Mouse (Mus musculus) hindbrain, embryonic 15.5 days (tissue): Measurements from ENCODE around the gene Otud4. TPM values are rescaled to one million over a fixed set of nuclear protein-coding genes. Genes with fewer than 3 reads are reported as not detected.
"Not testable (repeated sequence)": the region's sequence is repeated elsewhere in the genome, so short reads cannot be mapped to it uniquely, and the experiment has no call there.

Experiments used
- ATAC-seq: fragments of 200-750 bp; cut with Nextera tagmentation; 2 replicates; pipeline ENCODE4 v1.8.0; 2017; ENCODE audit warnings: low read depth, moderate number of reproducible peaks, moderate TSS enrichment; ENCODE audit not compliant: low FRiP score
- H3K27ac ChIP-seq: fragments of 300-500 bp; sonication (generic); replicated peaks from 2 replicates; pipeline ENCODE4 v1.5.1; 2015; ENCODE audit warnings: mild to moderate bottlenecking, inconsistent platforms
- H3K27me3 ChIP-seq: fragments of 300-500 bp; sonication (generic); 2 replicates; pipeline ENCODE4 v1.6.1; 2015; ENCODE audit warnings: control low read depth, inconsistent platforms
- H3K36me3 ChIP-seq: fragments of 300-500 bp; sonication (generic); 2 replicates; pipeline ENCODE4 v1.6.1; 2015; ENCODE audit warnings: control low read depth, inconsistent platforms
- H3K4me1 ChIP-seq: fragments of 300-500 bp; sonication (generic); replicated peaks from 2 replicates; pipeline ENCODE4 v1.6.1; 2015; ENCODE audit warnings: control low read depth, inconsistent platforms
- H3K4me2 ChIP-seq: fragments of 300-500 bp; sonication (generic); 2 replicates; pipeline ENCODE4 v1.6.1; 2015; ENCODE audit warnings: moderate library complexity, mild to moderate bottlenecking, inconsistent platforms
- H3K4me3 ChIP-seq: fragments of 300-500 bp; sonication (generic); 2 replicates; pipeline ENCODE4 v1.5.1; 2015; ENCODE audit warnings: mild to moderate bottlenecking, inconsistent platforms
- H3K9ac ChIP-seq: fragments of 300-500 bp; sonication (generic); 2 replicates; pipeline ENCODE4 v1.6.1; 2015; ENCODE audit warnings: inconsistent platforms
- H3K9me3 ChIP-seq: fragments of 300-500 bp; sonication (generic); 2 replicates; pipeline ENCODE4 v1.6.1; 2016; ENCODE audit warnings: control low read depth, inconsistent platforms
- WGBS: fragments of 180-500 bp; shearing (Covaris S2); methylation state at CpG from one replicate; pipeline ENCODE4 v1.1.7; 2015; 5-methylcytosine and 5-hydroxymethylcytosine counted together
- polyA plus RNA-seq: library from polyadenylated mRNA; unstranded; fragments of >200 nt; fragmentation: Nextera tagmentation; extraction: Ambion mirVana; gene quantifications from 2 replicates; pipeline ENCODE4 v1.2.1, GENCODE M21; 2015

The Otud4 gene
- polyA plus RNA-seq, 1 experiment from 2014 or later: 9.7 TPM

GRCm38 (mm10) chr8:79641119-79641518, 1.7 kb downstream of the Otud4 start:
- peaks cover 32% of the 10 kb centered on the region for H3K4me1 ChIP-seq
- H3K27ac ChIP-seq: no peak overlapping the region
- peaks cover 8% of the 10 kb centered on the region for H3K36me3 ChIP-seq
- ATAC-seq: no peak
- 0 out of 2 replicates have a peak overlapping the region, but pooled peaks have one; percentile 10 for H3K9ac ChIP-seq
- H3K4me3 ChIP-seq: peak overlapping the region; percentile 94
- no peaks in the 10 kb centered on the region for H3K27me3 ChIP-seq
- H3K4me2 ChIP-seq: peak overlapping the region; percentile 71
- 34% methylated on average over 1 of the region's 1 CpGs for WGBS
- no peaks in the 10 kb centered on the region for H3K9me3 ChIP-seq

GRCm38 (mm10) chr8:79649569-79649968, 10.2 kb downstream of the Otud4 start:
- Histone ChIP-seq H3K36me3 (peaks cover 19% of the 10 kb centered on the region), H3K9ac (no peak overlapping the region), H3K27ac (no peak overlapping the region), H3K9me3 (no peaks in the 10 kb centered on the region), H3K4me3 (no peak overlapping the region), H3K4me2 (no peak overlapping the region), H3K27me3 (no peaks in the 10 kb centered on the region), H3K4me1 (no peaks in the 10 kb centered on the region)
- no peak for ATAC-seq
- WGBS: 96% methylated on average over 4 of the region's 4 CpGs

- H3K9ac ChIP-seq: no peak overlapping the region
- no peak overlapping the region for H3K27ac ChIP-seq
- no peak overlapping the region for H3K4me3 ChIP-seq
- H3K4me1 ChIP-seq: no peaks in the 10 kb centered on the region
- no peaks in the 10 kb centered on the region for H3K9me3 ChIP-seq
- ATAC-seq: no peak
- H3K4me2 ChIP-seq: no peak overlapping the region
- H3K36me3 ChIP-seq: peaks cover 26% of the 10 kb centered on the region
- H3K27me3 ChIP-seq: no peaks in the 10 kb centered on the region
- WGBS: 77% methylated on average over 1 of the region's 1 CpGs
Observed at GRCm38 (mm10) chr8:79650158-79650814, 10.9 kb downstream of the Otud4 start.

- Histone ChIP-seq H3K9ac (no peak overlapping the region), H3K36me3 (peaks cover 21% of the 10 kb centered on the region), H3K4me1 (no peaks in the 10 kb centered on the region), H3K4me3 (no peak overlapping the region), H3K9me3 (no peaks in the 10 kb centered on the region), H3K27me3 (no peaks in the 10 kb centered on the region), H3K4me2 (no peak overlapping the region), H3K27ac (no peak overlapping the region)
- ATAC-seq: no peak
- 95% methylated on average over 4 of the region's 4 CpGs for WGBS
Observed at GRCm38 (mm10) chr8:79653736-79654135, 14.3 kb downstream of the Otud4 start.

GRCm38 (mm10) chr8:79658715-79659114, 19.3 kb downstream of the Otud4 start:
- not testable (repeated sequence) for H3K9me3 ChIP-seq, H3K27ac ChIP-seq
- H3K36me3 ChIP-seq: peaks cover 45% of the 10 kb centered on the region

GRCm38 (mm10) chr8:79676461-79676860, 37.0 kb downstream of the Otud4 start:
- no peak overlapping the region for H3K27ac ChIP-seq
- H3K36me3 ChIP-seq: peaks cover 30% of the 10 kb centered on the region
- H3K9me3 ChIP-seq: no peaks in the 10 kb centered on the region
- 85% methylated on average over 4 of the region's 4 CpGs for WGBS
- H3K4me2 ChIP-seq: no peak overlapping the region
- H3K4me3 ChIP-seq: no peak overlapping the region
- no peak for ATAC-seq
- H3K9ac ChIP-seq: no peak overlapping the region
- H3K4me1 ChIP-seq: peaks cover 5% of the 10 kb centered on the region; the same call in 1 of the 2 replicates
- H3K27me3 ChIP-seq: no peaks in the 10 kb centered on the region

More at GRCm38 (mm10) chr8:79658715-79659114, 19.3 kb downstream of the Otud4 start:
- WGBS: 97% methylated on average over 4 of the region's 4 CpGs
- H3K9ac ChIP-seq, ATAC-seq, H3K4me2 ChIP-seq, H3K4me1 ChIP-seq, H3K27me3 ChIP-seq, H3K4me3 ChIP-seq: not testable (repeated sequence)

- WGBS: 76% methylated on average over 5 of the region's 5 CpGs
- Histone ChIP-seq H3K4me3 (no peak overlapping the region), H3K9me3 (no peaks in the 10 kb centered on the region), H3K36me3 (peaks cover 27% of the 10 kb centered on the region), H3K4me1 (peaks cover 5% of the 10 kb centered on the region; the same call in 1 of the 2 replicates), H3K9ac (no peak overlapping the region), H3K27ac (no peak overlapping the region), H3K4me2 (no peak overlapping the region), H3K27me3 (no peaks in the 10 kb centered on the region)
- ATAC-seq: no peak
Observed at GRCm38 (mm10) chr8:79679005-79679404, 39.6 kb downstream of the Otud4 start.

GRCm38 (mm10) chr8:79680083-79680482, 40.7 kb downstream of the Otud4 start:
- H3K4me2 ChIP-seq: peak overlapping the region; percentile 52
- H3K27ac ChIP-seq, ATAC-seq, H3K9ac ChIP-seq, H3K4me1 ChIP-seq, H3K4me3 ChIP-seq, H3K9me3 ChIP-seq, H3K27me3 ChIP-seq: not testable (repeated sequence)
- H3K36me3 ChIP-seq: peaks cover 29% of the 10 kb centered on the region
- WGBS: 49% methylated on average over 10 of the region's 10 CpGs

- Histone ChIP-seq H3K4me1 (peaks cover 5% of the 10 kb centered on the region; the same call in 1 of the 2 replicates), H3K36me3 (peaks cover 32% of the 10 kb centered on the region), H3K27ac (no peak overlapping the region), H3K4me3 (peak overlapping the region; percentile 28), H3K27me3 (no peaks in the 10 kb centered on the region), H3K4me2 (peak overlapping the region; percentile 52), H3K9ac (no peak overlapping the region), H3K9me3 (no peaks in the 10 kb centered on the region)
- WGBS: 10% methylated on average over 34 of the region's 34 CpGs
- peak; percentile 72; the same call in 1 of the 2 replicates for ATAC-seq
Observed at GRCm38 (mm10) chr8:79680555-79680954, 41.1 kb downstream of the Otud4 start.

GRCm38 (mm10) chr8:79680965-79681364, 41.5 kb downstream of the Otud4 start:
- WGBS: 50% methylated on average over 2 of the region's 2 CpGs
- H3K4me3 ChIP-seq: peak overlapping the region; percentile 28
- no peaks in the 10 kb centered on the region for H3K27me3 ChIP-seq
- no peak overlapping the region for H3K27ac ChIP-seq
- no peaks in the 10 kb centered on the region for H3K9me3 ChIP-seq
- H3K36me3 ChIP-seq: peaks cover 36% of the 10 kb centered on the region
- H3K4me1 ChIP-seq: peaks cover 5% of the 10 kb centered on the region; the same call in 1 of the 2 replicates
- no peak overlapping the region for H3K9ac ChIP-seq
- ATAC-seq: no peak
- peak overlapping the region; percentile 52 for H3K4me2 ChIP-seq

- H3K4me1 ChIP-seq, H3K4me3 ChIP-seq, ATAC-seq, H3K27me3 ChIP-seq, H3K9ac ChIP-seq, H3K4me2 ChIP-seq, H3K27ac ChIP-seq, H3K9me3 ChIP-seq: not testable (repeated sequence)
- WGBS: 93% methylated on average over 5 of the region's 5 CpGs
- peaks cover 75% of the 10 kb centered on the region for H3K36me3 ChIP-seq
Observed at GRCm38 (mm10) chr8:79685927-79686326, 46.5 kb downstream of the Otud4 start.

GRCm38 (mm10) chr8:79692531-79692930, 53.1 kb downstream of the Otud4 start:
- H3K4me2 ChIP-seq: no peak overlapping the region
- no peak for ATAC-seq
- H3K27me3 ChIP-seq: no peaks in the 10 kb centered on the region
- no peaks in the 10 kb centered on the region for H3K9me3 ChIP-seq
- H3K9ac ChIP-seq: no peak overlapping the region
- WGBS: 87% methylated on average over 2 of the region's 2 CpGs
- H3K4me1 ChIP-seq: no peaks in the 10 kb centered on the region
- H3K4me3 ChIP-seq: no peak overlapping the region
- H3K36me3 ChIP-seq: peaks cover 70% of the 10 kb centered on the region
- no peak overlapping the region for H3K27ac ChIP-seq

- H3K36me3 ChIP-seq: peaks cover 38% of the 10 kb centered on the region
- no peaks in the 10 kb centered on the region for H3K9me3 ChIP-seq
- peaks cover 5% of the 10 kb centered on the region for H3K4me1 ChIP-seq
- no peak for ATAC-seq
- no peak overlapping the region for H3K4me3 ChIP-seq
- H3K27ac ChIP-seq: no peak overlapping the region
- H3K4me2 ChIP-seq: no peak overlapping the region
- H3K9ac ChIP-seq: no peak overlapping the region
- H3K27me3 ChIP-seq: no peaks in the 10 kb centered on the region
- 95% methylated on average over 3 of the region's 3 CpGs for WGBS
Observed at GRCm38 (mm10) chr8:79706687-79707086, 67.3 kb downstream of the Otud4 start.
